Mouse (Mus musculus) stomach, postnatal 0 days (tissue): ENCODE results near the gene Olfr574. TPM values are rescaled to one million over a fixed set of nuclear protein-coding genes. Genes with fewer than 3 reads are reported as not detected.

Experiments used
- ATAC-seq: fragments of 200-750 bp; cut with Nextera tagmentation; 2 replicates; pipeline ENCODE4 v1.8.0; 2017; ENCODE audit not compliant: low FRiP score, low TSS enrichment
- DNase-seq: peaks from one replicate; pipeline ENCODE4 v3.0.0-alpha.2; 2016; ENCODE audit warnings: low spot score
- H3K27ac ChIP-seq: fragments of 300-500 bp; sonication (generic); replicated peaks from 2 replicates; pipeline ENCODE4 v1.5.1; 2014; ENCODE audit warnings: mild to moderate bottlenecking, control low read depth
- H3K27me3 ChIP-seq: fragments of 300-500 bp; sonication (generic); 2 replicates; pipeline ENCODE4 v1.6.1; 2014; ENCODE audit warnings: low read length; ENCODE audit not compliant: control insufficient read depth, insufficient read depth
- H3K36me3 ChIP-seq: fragments of 300-500 bp; sonication (generic); 2 replicates; pipeline ENCODE4 v1.6.1; 2014; ENCODE audit warnings: low read length, mixed read lengths; ENCODE audit not compliant: control insufficient read depth, insufficient read depth
- H3K4me1 ChIP-seq: fragments of 300-500 bp; sonication (generic); replicated peaks from 2 replicates; pipeline ENCODE4 v1.6.1; 2014; ENCODE audit warnings: antibody characterized with exemption; ENCODE audit not compliant: control insufficient read depth, insufficient read depth
- H3K4me2 ChIP-seq: fragments of 300-500 bp; sonication (generic); replicated peaks from 2 replicates; pipeline ENCODE4 v1.6.1; 2014; ENCODE audit warnings: low read depth, mild to moderate bottlenecking, control low read depth, moderate library complexity
- H3K4me3 ChIP-seq: fragments of 300-500 bp; sonication (generic); 2 replicates; pipeline ENCODE4 v1.5.1; 2014; ENCODE audit warnings: low read depth, low read length, control low read depth
- H3K9ac ChIP-seq: fragments of 300-500 bp; sonication (generic); 2 replicates; pipeline ENCODE4 v1.6.1; 2014; ENCODE audit warnings: mild to moderate bottlenecking, low read length, control low read depth, mixed read lengths
- H3K9me3 ChIP-seq: fragments of 300-500 bp; sonication (generic); 2 replicates; pipeline ENCODE4 v1.6.1; 2016; ENCODE audit warnings: low read length; ENCODE audit not compliant: control insufficient read depth
- CTCF ChIP-seq: IDR thresholded peaks from 2 replicates; pipeline ENCODE4 v1.5.1; 2016; ENCODE audit warnings: antibody characterized with exemption, low read depth, mild to moderate bottlenecking, moderate library complexity
- EP300 ChIP-seq: optimal IDR thresholded peaks from 2 replicates; pipeline ENCODE3; 2016; ENCODE audit warnings: antibody characterized with exemption
- WGBS: fragments of 180-500 bp; shearing (Covaris S2); extraction: QIAGEN DNeasy Blood & Tissue Kit; methylation state at CpG from one replicate; pipeline ENCODE4 v1.1.7; 2014; 5-methylcytosine and 5-hydroxymethylcytosine counted together
- polyA plus RNA-seq: library from polyadenylated mRNA; unstranded; fragments of >200 nt; fragmentation: Nextera tagmentation; extraction: Ambion mirVana; gene quantifications from 2 replicates; pipeline ENCODE4 v1.2.1, GENCODE M21; 2015

The Olfr574 gene
- polyA plus RNA-seq, 1 experiment from 2014 or later = not detected

DNA sequence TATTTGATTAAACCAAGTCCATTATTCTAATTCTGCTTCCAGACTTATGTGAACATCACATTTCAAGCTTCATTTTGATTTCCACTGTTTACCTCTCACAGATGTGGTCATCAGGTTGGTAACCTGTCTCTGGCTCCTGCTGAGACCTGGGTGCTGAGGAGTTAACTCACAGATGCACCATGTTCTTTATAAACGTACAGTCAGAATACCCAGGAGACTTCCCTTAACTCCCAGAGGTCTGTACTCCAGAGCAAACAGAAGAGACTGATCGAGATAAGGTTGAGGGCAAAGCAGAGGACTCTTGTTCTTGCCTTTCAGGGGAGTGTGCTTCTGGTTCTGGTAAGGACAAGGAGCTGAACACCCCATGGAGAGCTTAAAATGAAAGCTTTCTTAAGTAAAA, 14.1 kb downstream of the Olfr574 start, which contains the start of gene Olfr576:
Gene Olfr576, plus strand, starts transcription at position 301 of the 400 bp plus-strand sequence.
- Histone ChIP-seq H3K4me1 (no peaks in the 10 kb centered on the region), H3K9me3 (no peaks in the 10 kb centered on the region), H3K36me3 (no peaks in the 10 kb centered on the region), H3K4me3 (no peak within 1 kb of the TSS), H3K9ac (no peak within 1 kb of the TSS), H3K27ac (no peak within 1 kb of the TSS), H3K27me3 (no peaks in the 10 kb centered on the region), H3K4me2 (no peak within 1 kb of the TSS)
- ATAC-seq (no peak), DNase-seq (no peak)
- no peak for TF ChIP-seq CTCF
- no peak for TF ChIP-seq EP300
- WGBS = 14% methylated on average over 2 of the region's 2 CpGs

DNA sequence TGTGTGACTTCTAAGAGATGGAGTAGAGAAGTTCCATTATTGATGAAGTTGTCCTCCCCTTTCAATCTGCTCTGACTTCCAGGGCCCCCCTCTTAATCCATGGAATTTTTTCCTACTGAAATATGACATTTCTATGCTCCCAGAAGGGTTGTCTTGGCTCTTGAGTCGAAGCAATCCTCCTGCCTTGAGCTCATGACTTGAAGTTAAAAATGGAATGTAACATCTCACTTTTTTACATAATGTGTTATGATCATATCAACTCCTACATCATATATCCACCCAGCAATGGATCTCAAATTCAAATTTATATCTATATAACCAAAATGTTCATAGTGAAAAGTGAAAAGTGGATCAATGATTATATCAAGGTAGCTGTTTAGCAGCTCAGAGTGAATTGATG, 26.1 kb downstream of the Olfr574 start:
- no peak overlapping the region for H3K9ac ChIP-seq
- no peak overlapping the region for H3K27ac ChIP-seq
- no peaks in the 10 kb centered on the region for H3K36me3 ChIP-seq
- ATAC-seq = no peak
- WGBS = 45% methylated on average over 1 of the region's 1 CpGs
- H3K9me3 ChIP-seq = no peaks in the 10 kb centered on the region
- no peaks in the 10 kb centered on the region for H3K27me3 ChIP-seq
- no peak for DNase-seq
- H3K4me1 ChIP-seq = no peaks in the 10 kb centered on the region
- TF ChIP-seq EP300 (no peak), CTCF (no peak)
- H3K4me2 ChIP-seq = no peak overlapping the region
- no peak overlapping the region for H3K4me3 ChIP-seq

GRCm38 (mm10) chr7:102975843-102976242, 27.6 kb downstream of the Olfr574 start, which contains the start of gene Olfr577:
TSS of gene Olfr577 (minus strand) at chr7:102975943.
- TF ChIP-seq CTCF = no peak
- DNase-seq (no peak), ATAC-seq (no peak)
- Histone ChIP-seq H3K9ac (no peak within 1 kb of the TSS), H3K27ac (no peak within 1 kb of the TSS), H3K4me3 (no peak within 1 kb of the TSS), H3K4me1 (no peaks in the 10 kb centered on the region), H3K36me3 (no peaks in the 10 kb centered on the region), H3K9me3 (no peaks in the 10 kb centered on the region), H3K4me2 (no peak within 1 kb of the TSS), H3K27me3 (no peaks in the 10 kb centered on the region)
- WGBS = 77% methylated on average over 2 of the region's 2 CpGs

DNA sequence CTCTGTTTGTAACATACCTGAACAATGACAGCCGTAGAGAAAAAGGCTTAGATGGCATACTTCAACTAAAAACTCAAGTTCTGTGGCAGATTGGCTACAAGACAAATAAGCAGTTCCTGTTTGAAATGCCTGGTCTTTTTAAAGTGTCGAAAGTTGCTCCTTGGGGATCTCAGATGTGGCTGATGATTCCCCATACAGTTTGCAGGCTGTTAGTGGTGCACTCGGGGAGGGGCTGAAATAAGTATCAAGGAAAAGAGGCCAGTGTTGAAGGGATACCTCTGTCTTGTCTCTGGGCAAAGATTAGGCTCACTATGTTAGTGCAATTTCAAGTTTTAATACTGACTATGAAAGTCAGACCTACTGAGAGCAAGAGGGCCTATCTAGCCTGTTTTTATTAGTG, 41.0 kb downstream of the Olfr574 start, which contains the start of gene Olfr578:
Gene Olfr578, minus strand, starts transcription at position 101 of the 400 bp plus-strand sequence.
- Histone ChIP-seq H3K4me2 (no peak within 1 kb of the TSS), H3K4me3 (no peak within 1 kb of the TSS), H3K9ac (no peak within 1 kb of the TSS), H3K9me3 (no peaks in the 10 kb centered on the region), H3K27ac (no peak within 1 kb of the TSS), H3K4me1 (no peaks in the 10 kb centered on the region), H3K36me3 (no peaks in the 10 kb centered on the region), H3K27me3 (no peaks in the 10 kb centered on the region)
- 65% methylated on average over 3 of the region's 3 CpGs for WGBS
- no peak for TF ChIP-seq CTCF
- no peak for TF ChIP-seq EP300
- ATAC-seq (no peak), DNase-seq (no peak)

Other genes starting within 250 kb of the Olfr574 start
- gene Olfr558, start 246.3 kb upstream of the Olfr574 start, polyA plus RNA-seq = 0.27 and 0.40 TPM in 2 replicates
- gene Olfr33, start 229.4 kb upstream of the Olfr574 start, polyA plus RNA-seq = not detected in 2 replicates
- not detected in 2 replicates for gene Olfr559, start 221.0 kb upstream of the Olfr574 start, polyA plus RNA-seq
- gene Olfr560, start 189.1 kb upstream of the Olfr574 start, polyA plus RNA-seq = not detected in 2 replicates
- gene Olfr78, start 189.0 kb upstream of the Olfr574 start, polyA plus RNA-seq = 0.32 and 0.35 TPM in 2 replicates
- gene Olfr561, start 177.2 kb upstream of the Olfr574 start, polyA plus RNA-seq = not detected in 2 replicates
- not detected in 2 replicates for gene Olfr564, start 145.0 kb upstream of the Olfr574 start, polyA plus RNA-seq
- not detected in 2 replicates for gene Olfr566, start 89.7 kb upstream of the Olfr574 start, polyA plus RNA-seq
- gene Olfr568, start 71.3 kb upstream of the Olfr574 start, polyA plus RNA-seq = not detected in 2 replicates
- not detected in 2 replicates for gene Olfr569, start 57.6 kb upstream of the Olfr574 start, polyA plus RNA-seq
- not detected in 2 replicates for gene Olfr570, start 53.9 kb upstream of the Olfr574 start, polyA plus RNA-seq
- not detected in 2 replicates for gene Olfr571, start 30.9 kb upstream of the Olfr574 start, polyA plus RNA-seq
- not detected in 2 replicates for gene Olfr572, start 24.1 kb upstream of the Olfr574 start, polyA plus RNA-seq
- gene Olfr573-ps1, start 5.9 kb upstream of the Olfr574 start, polyA plus RNA-seq = not detected in 2 replicates
- gene Olfr575, start 10.3 kb downstream of the Olfr574 start, polyA plus RNA-seq = not detected in 2 replicates
- not detected in 2 replicates for gene Olfr576, start 14.2 kb downstream of the Olfr574 start, polyA plus RNA-seq
- not detected in 2 replicates for gene Olfr577, start 27.5 kb downstream of the Olfr574 start, polyA plus RNA-seq
- not detected in 2 replicates for gene Olfr578, start 40.9 kb downstream of the Olfr574 start, polyA plus RNA-seq
- gene Olfr582, start 89.6 kb downstream of the Olfr574 start, polyA plus RNA-seq = not detected in 2 replicates
- gene Olfr583, start 102.8 kb downstream of the Olfr574 start, polyA plus RNA-seq = not detected in 2 replicates
- not detected in 2 replicates for gene Olfr584, start 133.4 kb downstream of the Olfr574 start, polyA plus RNA-seq
- not detected in 2 replicates for gene Olfr585, start 149.3 kb downstream of the Olfr574 start, polyA plus RNA-seq
- 0.04 TPM in 1 of 2 replicates, not detected in the other for gene Olfr586, start 177.2 kb downstream of the Olfr574 start, polyA plus RNA-seq
- gene Olfr588-ps1, start 192.4 kb downstream of the Olfr574 start, polyA plus RNA-seq = not detected in 2 replicates
- not detected in 2 replicates for gene Olfr589, start 207.9 kb downstream of the Olfr574 start, polyA plus RNA-seq
- not detected in 2 replicates for gene Olfr591, start 229.9 kb downstream of the Olfr574 start, polyA plus RNA-seq
- gene Olfr592, start 236.3 kb downstream of the Olfr574 start, polyA plus RNA-seq = 0.04 TPM in 1 of 2 replicates, not detected in the other